Mouse (Mus musculus) intestine, postnatal 0 days (tissue): ENCODE data around the gene Arhgef11. TPM values are rescaled to one million over a fixed set of nuclear protein-coding genes. Genes with fewer than 3 reads are reported as not detected.

Source experiments
- ATAC-seq: fragments of 200-750 bp; cut with Nextera tagmentation; 2 replicates; pipeline ENCODE4 v1.8.0; 2017; ENCODE audit warnings: mild to moderate bottlenecking, moderate TSS enrichment, moderate library complexity
- H3K27ac ChIP-seq: fragments of 300-500 bp; sonication (generic); 2 replicates; pipeline ENCODE4 v1.5.1; 2014; ENCODE audit warnings: mild to moderate bottlenecking, low read depth, low read length, moderate library complexity
- H3K27me3 ChIP-seq: fragments of 300-500 bp; sonication (generic); replicated peaks from 2 replicates; pipeline ENCODE4 v1.6.1; 2014; ENCODE audit warnings: low read length, mixed read lengths; ENCODE audit not compliant: control insufficient read depth, insufficient read depth
- H3K36me3 ChIP-seq: fragments of 300-500 bp; sonication (generic); 2 replicates; pipeline ENCODE4 v1.6.1; 2014; ENCODE audit warnings: mild to moderate bottlenecking, moderate library complexity; ENCODE audit not compliant: control insufficient read depth, insufficient read depth
- H3K4me1 ChIP-seq: fragments of 300-500 bp; sonication (generic); replicated peaks from 2 replicates; pipeline ENCODE4 v1.6.1; 2014; ENCODE audit warnings: antibody characterized with exemption, low read length, mixed read lengths; ENCODE audit not compliant: control insufficient read depth, insufficient read depth
- H3K4me2 ChIP-seq: fragments of 300-500 bp; sonication (generic); replicated peaks from 2 replicates; pipeline ENCODE4 v1.6.1; 2014; ENCODE audit warnings: low read depth, mild to moderate bottlenecking, moderate library complexity
- H3K4me3 ChIP-seq: fragments of 300-500 bp; sonication (generic); 2 replicates; pipeline ENCODE4 v1.5.1; 2014; ENCODE audit warnings: low read depth, low read length
- H3K9ac ChIP-seq: fragments of 300-500 bp; sonication (generic); 2 replicates; pipeline ENCODE4 v1.6.1; 2014; ENCODE audit warnings: mild to moderate bottlenecking, low read depth, low read length
- H3K9me3 ChIP-seq: fragments of 300-500 bp; sonication (generic); 2 replicates; pipeline ENCODE4 v1.6.1; 2016; ENCODE audit warnings: mixed run types; ENCODE audit not compliant: control insufficient read depth
- CTCF ChIP-seq: sonication (generic); IDR thresholded peaks from 2 replicates; pipeline ENCODE4 v1.5.1; 2016; ENCODE audit warnings: low read depth, mild to moderate bottlenecking, control low read depth, antibody characterized with exemption, moderate library complexity
- WGBS: fragments of 180-500 bp; shearing (Covaris S2); extraction: QIAGEN DNeasy Blood & Tissue Kit; methylation state at CpG from one replicate; pipeline ENCODE4 v1.1.7; 2014; 5-methylcytosine and 5-hydroxymethylcytosine counted together
- polyA plus RNA-seq: library from polyadenylated mRNA; unstranded; fragments of >200 nt; fragmentation: Nextera tagmentation; extraction: Ambion mirVana; gene quantifications from 2 replicates; pipeline ENCODE4 v1.2.1, GENCODE M21; 2015

Gene Arhgef11
- polyA plus RNA-seq, 1 experiment from 2014 or later: 6.5 TPM

- no peak for TF ChIP-seq CTCF
- Histone ChIP-seq H3K27ac (no peak overlapping the region), H3K4me3 (no peak overlapping the region), H3K4me1 (no peaks in the 10 kb centered on the region), H3K9ac (no peak overlapping the region), H3K36me3 (peaks cover 17% of the 10 kb centered on the region), H3K27me3 (no peaks in the 10 kb centered on the region), H3K9me3 (no peaks in the 10 kb centered on the region), H3K4me2 (no peak overlapping the region)
- ATAC-seq: no peak
- 62% methylated on average over 3 of the region's 3 CpGs for WGBS
Measured at GRCm38 (mm10) chr3:87742013-87742412, 124.7 kb downstream of the Arhgef11 start.

- no peak for ATAC-seq
- 87% methylated on average over 16 of the region's 16 CpGs for WGBS
- no peak for TF ChIP-seq CTCF
- Histone ChIP-seq H3K4me3 (no peak overlapping the region), H3K9ac (no peak overlapping the region), H3K36me3 (peaks cover 10% of the 10 kb centered on the region), H3K4me2 (no peak overlapping the region), H3K9me3 (no peaks in the 10 kb centered on the region), H3K4me1 (no peaks in the 10 kb centered on the region), H3K27ac (no peak overlapping the region), H3K27me3 (no peaks in the 10 kb centered on the region)
Measured at GRCm38 (mm10) chr3:87742735-87743134, 125.4 kb downstream of the Arhgef11 start.

- H3K4me2 ChIP-seq: no peak overlapping the region
- no peak overlapping the region for H3K27ac ChIP-seq
- H3K36me3 ChIP-seq: no peaks in the 10 kb centered on the region
- no peaks in the 10 kb centered on the region for H3K27me3 ChIP-seq
- no peak for TF ChIP-seq CTCF
- H3K4me1 ChIP-seq: peaks cover 5% of the 10 kb centered on the region; the same call in 1 of the 2 replicates
- no peak overlapping the region for H3K9ac ChIP-seq
- H3K4me3 ChIP-seq: no peak overlapping the region
- no peak for ATAC-seq
- 76% methylated on average over 4 of the region's 4 CpGs for WGBS
- no peaks in the 10 kb centered on the region for H3K9me3 ChIP-seq
Measured at GRCm38 (mm10) chr3:87743927-87744326, 126.6 kb downstream of the Arhgef11 start.

GRCm38 (mm10) chr3:87745036-87745659 lies 127.8 kb downstream of the Arhgef11 start:
- peak overlapping the region; percentile 40 for H3K4me2 ChIP-seq
- TF ChIP-seq CTCF: no peak
- H3K36me3 ChIP-seq: no peaks in the 10 kb centered on the region
- ATAC-seq: no peak; the same call in 1 of the 2 replicates
- no peaks in the 10 kb centered on the region for H3K9me3 ChIP-seq
- WGBS: 40% methylated on average over 18 of the region's 18 CpGs
- H3K27me3 ChIP-seq: no peaks in the 10 kb centered on the region
- no peak overlapping the region; the same call in 1 of the 2 replicates for H3K27ac ChIP-seq
- H3K9ac ChIP-seq: no peak overlapping the region
- H3K4me3 ChIP-seq: no peak overlapping the region
- H3K4me1 ChIP-seq: peaks cover 5% of the 10 kb centered on the region; the same call in 1 of the 2 replicates

- Histone ChIP-seq H3K27me3 (no peaks in the 10 kb centered on the region), H3K36me3 (peaks cover 14% of the 10 kb centered on the region; the same call in 1 of the 2 replicates), H3K27ac (no peak within 1 kb of the TSS), H3K4me2 (peak within 1 kb of the TSS; percentile 17), H3K4me1 (peaks cover 5% of the 10 kb centered on the region; the same call in 1 of the 2 replicates), H3K4me3 (no peak within 1 kb of the TSS), H3K9me3 (no peaks in the 10 kb centered on the region), H3K9ac (no peak within 1 kb of the TSS)
- no peak for TF ChIP-seq CTCF
- 33% methylated on average over 13 of the region's 13 CpGs for WGBS
- no peak for ATAC-seq
Measured at GRCm38 (mm10) chr3:87748431-87748830, 131.1 kb downstream of the Arhgef11 start, which contains the start of gene Lrrc71. Gene Lrrc71 (minus strand): TSS chr3:87748625.

GRCm38 (mm10) chr3:87749036-87749435 lies 131.7 kb downstream of the Arhgef11 start:
- WGBS: 16% methylated on average over 5 of the region's 5 CpGs
- H3K9ac ChIP-seq: no peak overlapping the region

More at GRCm38 (mm10) chr3:87749036-87749435, 131.7 kb downstream of the Arhgef11 start:
- H3K9me3 ChIP-seq: no peaks in the 10 kb centered on the region
- H3K36me3 ChIP-seq: peaks cover 20% of the 10 kb centered on the region; the same call in 1 of the 2 replicates
- peaks cover 5% of the 10 kb centered on the region; the same call in 1 of the 2 replicates for H3K4me1 ChIP-seq
- H3K4me3 ChIP-seq: no peak overlapping the region
- H3K27ac ChIP-seq: no peak overlapping the region
- ATAC-seq: no peak
- H3K4me2 ChIP-seq: no peak overlapping the region
- peak; percentile 90 for TF ChIP-seq CTCF
- H3K27me3 ChIP-seq: no peaks in the 10 kb centered on the region
